Mouse (Mus musculus) limb, embryonic 15.5 days (tissue): ENCODE measurements around the gene Pigl. TPM values are rescaled to one million over a fixed set of nuclear protein-coding genes. Genes with fewer than 3 reads are reported as not detected.

Experiments
- ATAC-seq: fragments of 200-750 bp; cut with Nextera tagmentation; 2 replicates; pipeline ENCODE4 v1.8.0; 2017; ENCODE audit warnings: low read depth, moderate TSS enrichment; ENCODE audit not compliant: insufficient number of reproducible peaks, low FRiP score, low TSS enrichment
- H3K27ac ChIP-seq: fragments of 300-500 bp; sonication (generic); 2 replicates; pipeline ENCODE4 v1.5.1; 2015; ENCODE audit warnings: moderate library complexity, mild to moderate bottlenecking, inconsistent platforms
- H3K27me3 ChIP-seq: fragments of 300-500 bp; sonication (generic); 2 replicates; pipeline ENCODE4 v1.6.1; 2015; ENCODE audit warnings: inconsistent platforms
- H3K36me3 ChIP-seq: fragments of 300-500 bp; sonication (generic); 2 replicates; pipeline ENCODE4 v1.6.1; 2015; ENCODE audit warnings: inconsistent platforms
- H3K4me1 ChIP-seq: fragments of 300-500 bp; sonication (generic); 2 replicates; pipeline ENCODE4 v1.6.1; 2015; ENCODE audit warnings: inconsistent platforms
- H3K4me2 ChIP-seq: fragments of 300-500 bp; sonication (generic); 2 replicates; pipeline ENCODE4 v1.6.1; 2015; ENCODE audit warnings: mild to moderate bottlenecking, inconsistent platforms
- H3K4me3 ChIP-seq: fragments of 300-500 bp; sonication (generic); 2 replicates; pipeline ENCODE4 v1.5.1; 2015; ENCODE audit warnings: mild to moderate bottlenecking, inconsistent platforms
- H3K9ac ChIP-seq: fragments of 300-500 bp; sonication (generic); 2 replicates; pipeline ENCODE4 v1.6.1; 2015; ENCODE audit warnings: inconsistent platforms
- H3K9me3 ChIP-seq: fragments of 300-500 bp; sonication (generic); 2 replicates; pipeline ENCODE4 v1.6.1; 2016; ENCODE audit warnings: inconsistent platforms
- WGBS: fragments of 180-500 bp; shearing (Covaris S2); methylation state at CpG from one replicate; pipeline ENCODE4 v1.1.7; 2015; 5-methylcytosine and 5-hydroxymethylcytosine counted together
- polyA plus RNA-seq: library from polyadenylated mRNA; unstranded; fragments of >200 nt; fragmentation: Nextera tagmentation; extraction: Ambion mirVana; gene quantifications from 2 replicates; pipeline ENCODE4 v1.2.1, GENCODE M21; 2015

The Pigl gene
- polyA plus RNA-seq, 1 experiment from 2014 or later: 7.3 TPM

DNA sequence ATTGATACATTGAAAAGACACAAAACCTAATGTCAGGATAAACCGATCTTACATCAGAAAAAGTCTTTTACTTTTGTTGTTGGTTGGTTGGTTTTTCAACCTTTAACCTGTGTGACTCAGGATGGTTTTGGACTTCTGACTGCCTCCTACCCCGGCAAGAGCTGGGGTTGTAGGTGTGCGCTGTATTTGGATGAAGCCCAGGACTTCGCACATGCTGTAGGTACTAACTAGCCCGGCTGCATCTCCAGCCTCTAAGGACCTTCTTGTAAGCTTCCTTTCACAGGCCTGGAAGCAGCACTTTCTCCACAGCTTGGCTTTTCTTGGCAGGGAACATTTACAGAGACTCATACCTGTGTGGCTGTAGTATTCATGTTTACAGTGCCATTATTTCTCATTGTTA, 15.3 kb downstream of the Pigl start:
- Histone ChIP-seq H3K4me2 (no peak overlapping the region), H3K9me3 (no peaks in the 10 kb centered on the region), H3K4me3 (no peak overlapping the region), H3K4me1 (no peaks in the 10 kb centered on the region), H3K27me3 (no peaks in the 10 kb centered on the region), H3K36me3 (no peaks in the 10 kb centered on the region), H3K27ac (no peak overlapping the region), H3K9ac (no peak overlapping the region)
- WGBS: 91% methylated on average over 5 of the region's 5 CpGs
- ATAC-seq: no peak

DNA sequence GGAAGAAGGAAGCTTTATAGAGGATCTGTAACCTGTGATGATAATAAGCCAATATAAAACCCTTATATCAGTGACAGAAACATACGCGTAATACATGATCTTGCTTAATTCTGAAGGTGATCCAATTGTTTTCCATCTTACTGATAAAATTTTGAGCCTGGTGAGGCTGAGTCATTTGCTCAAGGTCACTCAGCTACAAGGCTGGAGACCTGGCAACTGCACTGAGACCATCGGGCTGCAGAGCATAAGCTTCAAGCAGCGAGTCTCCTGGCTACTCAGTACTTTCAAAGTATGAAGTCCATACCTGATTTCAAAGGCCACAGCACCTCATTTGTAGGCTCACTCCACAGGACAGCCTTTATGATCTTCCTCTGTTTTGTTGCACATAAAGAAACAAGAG, 17.9 kb downstream of the Pigl start:
- H3K4me3 ChIP-seq: no peak overlapping the region
- no peak overlapping the region for H3K9ac ChIP-seq
- H3K4me2 ChIP-seq: no peak overlapping the region
- peaks cover 4% of the 10 kb centered on the region; the same call in 1 of the 2 replicates for H3K4me1 ChIP-seq
- WGBS: 91% methylated on average over 4 of the region's 4 CpGs
- no peak for ATAC-seq
- no peaks in the 10 kb centered on the region for H3K27me3 ChIP-seq
- H3K36me3 ChIP-seq: no peaks in the 10 kb centered on the region
- H3K27ac ChIP-seq: no peak overlapping the region
- no peaks in the 10 kb centered on the region for H3K9me3 ChIP-seq

DNA sequence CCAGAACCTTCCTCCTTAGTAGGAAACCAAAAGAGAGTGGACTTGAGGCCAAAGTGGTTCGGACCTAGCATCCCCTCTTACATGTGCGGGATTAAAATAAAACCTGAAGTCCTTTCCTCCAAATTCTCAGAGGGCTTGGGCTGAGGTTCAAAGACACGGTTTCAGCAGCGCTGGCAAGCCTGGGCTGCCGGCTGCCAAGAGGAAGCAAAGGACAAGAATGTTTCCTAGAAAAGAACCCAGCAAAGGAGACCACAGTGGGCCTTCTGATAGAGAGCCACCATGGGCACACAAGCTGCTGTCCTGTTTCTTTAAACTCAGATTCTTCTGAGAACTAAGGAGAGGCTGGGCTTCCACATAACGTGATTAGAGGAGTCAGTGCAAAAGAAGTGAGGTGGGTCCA, 20.7 kb downstream of the Pigl start:
- no peak for ATAC-seq

DNA sequence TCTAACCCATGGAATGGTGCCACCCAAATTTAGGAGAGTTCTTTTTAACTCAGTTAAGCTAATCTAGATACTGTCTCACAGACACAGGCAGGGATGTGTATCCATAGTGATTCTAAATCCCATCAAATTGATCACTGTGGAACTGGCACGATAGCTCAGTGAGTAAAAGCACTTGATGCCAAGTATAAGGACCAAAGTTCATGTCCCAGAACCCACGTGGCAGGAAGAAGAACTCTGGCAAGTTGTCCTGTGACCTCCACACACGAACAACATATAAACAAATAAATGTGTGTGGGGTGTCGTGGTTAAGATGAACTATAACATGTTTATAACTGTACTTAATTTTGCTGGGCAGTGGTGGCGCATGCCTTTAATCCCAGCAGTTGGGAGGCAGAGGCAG, 21.3 kb downstream of the Pigl start:
- WGBS: 86% methylated on average over 5 of the region's 5 CpGs

More for the DNA sequence above, 20.7 kb downstream of the Pigl start:
- Histone ChIP-seq H3K9me3 (no peaks in the 10 kb centered on the region), H3K4me1 (peaks cover 4% of the 10 kb centered on the region; the same call in 1 of the 2 replicates), H3K27me3 (no peaks in the 10 kb centered on the region), H3K36me3 (no peaks in the 10 kb centered on the region), H3K27ac (no peak overlapping the region), H3K4me3 (no peak overlapping the region), H3K4me2 (no peak overlapping the region), H3K9ac (no peak overlapping the region)
- 66% methylated on average over 6 of the region's 6 CpGs for WGBS

DNA sequence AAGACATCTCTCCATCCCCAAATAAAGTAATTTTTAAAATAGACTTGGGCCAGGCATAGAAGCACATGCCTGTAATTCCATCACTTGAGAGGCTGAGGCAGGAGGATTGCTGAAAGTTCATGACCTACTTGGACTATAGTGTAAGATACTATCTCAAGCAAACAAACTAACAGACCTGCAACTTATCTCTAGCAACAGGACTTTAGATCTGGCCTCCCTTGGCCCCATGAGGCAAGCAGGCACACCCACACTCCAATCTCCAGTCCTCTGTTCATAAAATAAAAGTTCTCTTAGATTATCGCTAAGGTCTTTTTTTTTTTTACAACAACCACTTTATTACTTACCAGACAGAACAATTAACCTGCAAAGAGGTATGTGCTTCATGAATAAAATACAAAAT, 28.7 kb downstream of the Pigl start:
- H3K36me3 ChIP-seq: no peaks in the 10 kb centered on the region
- no peaks in the 10 kb centered on the region for H3K27me3 ChIP-seq
- no peaks in the 10 kb centered on the region for H3K9me3 ChIP-seq
- no peaks in the 10 kb centered on the region for H3K4me1 ChIP-seq
- WGBS: 83% methylated on average over 1 of the region's 1 CpGs
- no peak overlapping the region for H3K9ac ChIP-seq
- H3K4me3 ChIP-seq: no peak overlapping the region
- H3K4me2 ChIP-seq: no peak overlapping the region
- no peak for ATAC-seq
- H3K27ac ChIP-seq: no peak overlapping the region

More for the DNA sequence above, 21.3 kb downstream of the Pigl start:
- Histone ChIP-seq H3K27me3 (no peaks in the 10 kb centered on the region), H3K9me3 (no peaks in the 10 kb centered on the region), H3K27ac (no peak overlapping the region), H3K4me1 (peaks cover 4% of the 10 kb centered on the region; the same call in 1 of the 2 replicates), H3K4me2 (no peak overlapping the region), H3K4me3 (no peak overlapping the region), H3K9ac (no peak overlapping the region), H3K36me3 (no peaks in the 10 kb centered on the region)
- ATAC-seq: no peak

DNA sequence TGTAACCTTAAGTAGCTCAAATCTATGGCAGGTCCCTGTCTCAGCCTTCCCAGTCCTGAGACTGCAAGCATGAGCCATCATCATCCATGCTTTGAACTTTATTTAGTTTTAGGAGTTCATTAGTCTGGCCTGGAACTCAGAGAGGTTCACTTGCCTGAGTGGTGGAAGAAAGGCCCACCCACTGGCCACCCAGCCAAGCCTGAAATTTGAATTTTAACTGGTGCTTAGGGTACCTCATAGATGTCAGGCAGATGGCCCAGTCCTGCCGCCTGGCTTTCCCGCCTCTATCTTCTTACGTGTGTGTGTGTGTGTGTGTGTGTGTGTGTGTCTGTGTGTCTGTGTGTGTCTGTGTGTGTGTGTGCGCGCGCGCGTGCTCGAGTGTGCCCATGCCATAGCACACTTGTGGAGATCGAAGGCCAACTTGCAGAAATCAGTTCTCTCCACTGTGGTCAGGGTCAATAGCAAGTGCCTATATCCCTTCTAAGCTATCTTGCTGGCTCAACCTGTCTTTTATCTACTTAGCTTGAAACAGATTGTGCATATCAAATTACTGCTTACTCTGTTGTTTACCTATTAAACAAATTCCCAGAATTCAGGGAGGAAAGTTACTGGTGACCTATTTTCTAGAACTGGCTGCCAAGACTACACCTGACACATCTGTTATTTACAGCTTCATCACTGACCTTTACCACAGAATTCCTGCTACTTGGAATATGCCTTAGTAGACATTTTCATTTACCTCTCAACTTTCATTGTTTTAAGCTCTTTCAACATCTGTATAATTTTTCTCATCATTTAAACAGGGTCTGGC, 29.5 kb downstream of the Pigl start:
- Histone ChIP-seq H3K36me3 (no peaks in the 10 kb centered on the region), H3K4me1 (no peaks in the 10 kb centered on the region), H3K27me3 (no peaks in the 10 kb centered on the region), H3K4me2 (no peak overlapping the region), H3K27ac (no peak overlapping the region), H3K9me3 (no peaks in the 10 kb centered on the region), H3K9ac (no peak overlapping the region), H3K4me3 (no peak overlapping the region)
- no peak for ATAC-seq
- WGBS: 90% methylated on average over 10 of the region's 10 CpGs

DNA sequence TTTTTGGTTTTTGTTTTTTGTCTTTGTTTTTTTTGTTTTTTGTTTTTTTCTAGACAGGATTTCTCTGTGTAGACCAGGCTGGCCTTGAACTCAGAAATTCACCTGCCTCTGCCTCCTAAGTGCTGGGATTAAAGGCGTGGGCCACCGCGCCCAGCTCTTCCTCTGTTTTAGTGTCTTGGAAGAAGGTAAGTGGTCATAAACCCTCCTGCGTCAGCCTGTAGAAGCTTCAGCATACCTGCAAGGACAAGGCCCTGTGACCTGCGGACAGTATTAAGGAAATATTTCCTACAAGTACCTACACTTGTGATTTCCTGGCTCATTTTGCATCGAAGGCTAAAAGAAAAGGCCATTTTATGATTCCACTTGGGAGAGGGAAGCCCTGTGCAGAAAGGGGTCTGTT, 35.4 kb downstream of the Pigl start:
- no peak overlapping the region for H3K9ac ChIP-seq
- no peaks in the 10 kb centered on the region for H3K27me3 ChIP-seq
- WGBS: 91% methylated on average over 6 of the region's 6 CpGs
- H3K4me1 ChIP-seq: peaks cover 8% of the 10 kb centered on the region
- H3K27ac ChIP-seq: no peak overlapping the region
- H3K9me3 ChIP-seq: no peaks in the 10 kb centered on the region
- no peak for ATAC-seq
- no peak overlapping the region for H3K4me2 ChIP-seq
- H3K4me3 ChIP-seq: no peak overlapping the region
- H3K36me3 ChIP-seq: no peaks in the 10 kb centered on the region

DNA sequence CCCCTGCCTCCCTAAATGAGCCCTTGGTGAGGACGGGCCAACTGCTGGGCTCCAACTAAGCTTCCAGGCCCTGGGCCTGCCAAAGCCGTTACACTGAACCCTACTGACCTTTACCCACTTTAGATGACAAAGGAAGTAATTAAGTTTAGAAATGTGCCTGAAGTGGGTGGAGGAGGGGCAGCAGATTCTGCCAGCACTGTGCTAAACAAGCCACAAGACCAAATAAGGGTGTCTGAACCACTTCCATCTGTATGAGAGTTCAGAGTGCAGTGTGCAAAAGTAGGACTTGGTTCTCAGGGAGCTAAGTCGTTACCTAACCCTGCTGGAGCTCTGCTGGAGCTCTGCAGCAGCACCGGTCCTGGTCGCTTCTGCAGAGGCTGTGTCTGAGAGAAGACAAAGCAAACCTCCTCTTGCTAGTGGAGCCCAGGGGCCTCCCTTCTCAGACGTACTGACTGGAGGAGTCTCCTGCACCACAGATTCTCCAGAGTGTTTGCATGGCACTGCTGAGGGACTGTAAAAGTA, 36.6 kb downstream of the Pigl start:
- Histone ChIP-seq H3K27ac (no peak overlapping the region), H3K27me3 (no peaks in the 10 kb centered on the region), H3K9me3 (no peaks in the 10 kb centered on the region), H3K36me3 (no peaks in the 10 kb centered on the region), H3K4me1 (peaks cover 8% of the 10 kb centered on the region), H3K4me3 (no peak overlapping the region), H3K9ac (no peak overlapping the region), H3K4me2 (no peak overlapping the region)
- 11% methylated on average over 6 of the region's 6 CpGs for WGBS
- no peak for ATAC-seq

DNA sequence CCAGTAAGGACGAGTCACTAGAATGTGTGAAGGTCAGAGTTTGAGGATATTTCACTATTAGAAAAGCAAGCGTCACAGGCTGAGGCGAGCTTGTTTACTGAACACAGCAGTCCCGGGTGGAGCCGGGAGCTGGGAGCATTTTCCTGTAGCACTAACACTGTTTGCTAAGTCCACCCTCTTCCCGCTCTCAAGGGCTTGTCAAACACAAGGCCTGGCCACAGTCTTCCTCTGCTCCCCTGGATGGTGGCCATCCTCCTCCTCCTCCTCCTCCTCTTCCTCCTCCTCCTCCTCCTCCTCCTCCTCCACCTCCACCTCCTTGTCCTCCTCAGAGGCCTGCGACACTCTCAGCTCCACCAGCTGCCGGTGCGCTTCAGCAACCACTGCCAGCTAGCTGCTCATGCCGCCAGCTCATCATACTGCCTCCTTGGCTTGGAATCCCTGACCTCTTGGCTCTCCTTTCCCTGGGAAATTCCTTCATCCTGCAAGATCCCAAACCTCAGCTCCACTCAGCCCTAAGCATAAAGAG, 37.1 kb downstream of the Pigl start:
- Histone ChIP-seq H3K4me3 (no peak overlapping the region), H3K9me3 (no peaks in the 10 kb centered on the region), H3K9ac (no peak overlapping the region)

DNA sequence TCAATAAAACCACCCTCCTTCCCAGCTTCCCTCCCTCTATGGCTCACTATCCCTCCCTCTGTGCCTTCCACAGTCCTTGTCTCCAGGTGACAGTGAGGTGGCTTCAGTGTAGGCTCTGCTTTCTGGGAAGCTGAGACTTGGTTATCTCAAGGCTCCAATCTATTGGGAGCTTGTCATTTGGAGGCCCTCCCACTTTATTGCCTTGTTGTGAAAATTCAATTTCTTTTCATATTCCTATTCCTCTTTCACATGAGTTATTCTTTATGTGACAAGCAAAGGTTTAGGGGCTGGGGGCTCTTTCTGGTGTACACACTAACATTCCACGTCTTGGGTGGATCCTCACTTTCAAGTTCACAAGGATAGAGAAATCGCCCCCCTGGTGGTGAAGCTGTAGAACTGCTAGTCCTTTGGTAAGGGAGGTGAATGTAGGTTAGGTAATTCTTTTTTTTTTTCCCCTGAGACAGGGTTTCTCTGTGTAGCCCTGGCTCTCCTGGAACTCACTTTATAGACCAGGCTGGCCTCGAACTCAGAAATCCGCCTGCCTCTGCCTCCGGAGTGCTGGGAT, 38.0 kb downstream of the Pigl start:
- H3K27me3 ChIP-seq: no peaks in the 10 kb centered on the region
- no peak overlapping the region for H3K9ac ChIP-seq
- peaks cover 8% of the 10 kb centered on the region for H3K4me1 ChIP-seq
- H3K36me3 ChIP-seq: no peaks in the 10 kb centered on the region
- no peak overlapping the region for H3K27ac ChIP-seq
- ATAC-seq: no peak
- 57% methylated on average over 5 of the region's 5 CpGs for WGBS
- H3K4me2 ChIP-seq: no peak overlapping the region
- no peaks in the 10 kb centered on the region for H3K9me3 ChIP-seq
- H3K4me3 ChIP-seq: no peak overlapping the region

More for the DNA sequence above, 37.1 kb downstream of the Pigl start:
- no peaks in the 10 kb centered on the region for H3K27me3 ChIP-seq
- no peak overlapping the region for H3K4me2 ChIP-seq
- no peak overlapping the region for H3K27ac ChIP-seq
- H3K4me1 ChIP-seq: peaks cover 8% of the 10 kb centered on the region
- WGBS: 36% methylated on average over 9 of the region's 10 CpGs
- no peak for ATAC-seq
- H3K36me3 ChIP-seq: no peaks in the 10 kb centered on the region

DNA sequence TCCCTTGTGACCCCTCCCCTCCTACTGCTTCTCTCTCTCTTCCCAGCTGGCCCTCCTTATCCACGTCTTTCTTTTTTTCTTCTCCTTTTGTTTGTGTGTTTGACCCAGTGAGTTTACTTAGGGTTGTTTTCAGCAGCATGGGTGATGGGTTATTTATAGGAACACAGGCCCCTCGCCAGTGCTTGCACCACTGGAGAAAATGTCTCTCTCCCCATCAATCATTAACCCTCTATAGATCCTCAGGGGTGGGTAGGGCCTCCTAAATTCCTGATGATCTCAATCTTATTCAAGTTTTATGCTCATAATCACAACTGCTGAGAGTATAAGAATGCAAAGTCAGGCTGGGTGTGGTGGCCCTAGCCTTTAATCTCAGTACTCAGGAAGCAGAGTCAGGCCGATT, 38.9 kb downstream of the Pigl start:
- Histone ChIP-seq H3K9ac (no peak overlapping the region), H3K4me1 (peaks cover 8% of the 10 kb centered on the region), H3K27me3 (no peaks in the 10 kb centered on the region), H3K4me3 (no peak overlapping the region), H3K27ac (no peak overlapping the region), H3K36me3 (no peaks in the 10 kb centered on the region), H3K4me2 (no peak overlapping the region), H3K9me3 (no peaks in the 10 kb centered on the region)
- no peak for ATAC-seq
- WGBS: 72% methylated on average over 3 of the region's 3 CpGs

DNA sequence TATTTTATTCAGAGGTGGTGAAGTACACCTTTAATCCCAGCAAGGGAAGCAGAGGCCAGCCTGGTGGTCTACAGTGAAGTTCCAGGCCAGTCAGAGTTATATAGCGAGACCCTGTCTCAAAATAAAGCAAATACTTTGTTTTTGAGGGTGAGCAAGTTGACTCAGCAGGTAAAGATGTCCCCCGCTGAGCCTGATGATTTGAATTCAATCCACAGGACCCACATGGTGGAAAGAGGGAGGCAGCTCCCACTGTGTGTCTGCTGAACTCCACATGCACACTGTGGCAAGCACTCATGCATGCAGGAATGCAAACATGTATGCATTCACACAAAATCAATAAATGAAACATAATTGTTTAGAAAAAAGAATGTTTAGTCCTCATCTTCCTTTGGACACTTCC, 40.5 kb downstream of the Pigl start:
- ATAC-seq: no peak
- Histone ChIP-seq H3K9ac (no peak overlapping the region), H3K27me3 (no peaks in the 10 kb centered on the region), H3K36me3 (no peaks in the 10 kb centered on the region), H3K4me1 (peaks cover 8% of the 10 kb centered on the region), H3K4me3 (no peak overlapping the region), H3K4me2 (no peak overlapping the region), H3K27ac (no peak overlapping the region), H3K9me3 (no peaks in the 10 kb centered on the region)
- 86% methylated on average over 2 of the region's 2 CpGs for WGBS
